Mouse (Mus musculus) spleen, adult 2 months (tissue): ENCODE measurements around the gene Ndufa1. TPM values are rescaled to one million over a fixed set of nuclear protein-coding genes. Genes with fewer than 3 reads are reported as not detected.
"Not testable (repeated sequence)": the region's sequence is repeated elsewhere in the genome, so short reads cannot be mapped to it uniquely, and the experiment has no call there.

Experiments
- DNase-seq, 2 experiments: peaks; one replicate each; pipeline versions ENCODE4 v3.0.0 to v3.0.0-alpha.2; 2012 to 2021; ENCODE audit warnings: low spot score in 2 of 2, low read depth in 1 of 2
- H3K27ac ChIP-seq: fragments of 200-500 bp; 2 replicates; pipeline ENCODE4 v1.5.1; 2012; ENCODE audit warnings: low read length, inconsistent platforms; ENCODE audit not compliant: insufficient read depth
- H3K27me3 ChIP-seq: fragments of 200-500 bp; 2 replicates; pipeline ENCODE4 v1.6.1; 2012; ENCODE audit warnings: mild to moderate bottlenecking, moderate library complexity, low read length, inconsistent platforms; ENCODE audit not compliant: control insufficient read depth, insufficient read depth
- H3K36me3 ChIP-seq: fragments of 200-500 bp; 2 replicates; pipeline ENCODE4 v1.6.1; 2012; ENCODE audit warnings: mild to moderate bottlenecking, low read length, inconsistent platforms; ENCODE audit not compliant: control insufficient read depth, insufficient read depth
- H3K4me1 ChIP-seq: fragments of 200-500 bp; 2 replicates; pipeline ENCODE4 v1.6.1; 2011; ENCODE audit warnings: inconsistent platforms; ENCODE audit not compliant: control insufficient read depth, insufficient read depth, insufficient read length
- H3K4me3 ChIP-seq: fragments of 200-500 bp; 2 replicates; pipeline ENCODE4 v1.5.1; 2011; ENCODE audit warnings: mild to moderate bottlenecking, inconsistent platforms; ENCODE audit not compliant: insufficient read depth, insufficient read length; ENCODE audit errors: extremely low read depth
- CTCF ChIP-seq: fragments of 200-500 bp; IDR thresholded peaks from 2 replicates; pipeline ENCODE4 v1.5.1; 2011; ENCODE audit warnings: mild to moderate bottlenecking, inconsistent platforms; ENCODE audit not compliant: insufficient read depth, insufficient read length, insufficient replicate concordance; ENCODE audit errors: extremely low read depth
- POLR2A ChIP-seq: fragments of 200-500 bp; IDR thresholded peaks from 2 replicates; pipeline ENCODE4 v1.6.1; 2011; ENCODE audit warnings: low read depth, low read length, inconsistent platforms
- WGBS: fragments of 180-500 bp; shearing (Covaris S2); methylation state at CpG from one replicate; pipeline ENCODE4 v1.1.7; 2018; 5-methylcytosine and 5-hydroxymethylcytosine counted together
- polyA plus RNA-seq: library from polyadenylated mRNA; depleted of rRNA; stranded (reverse); fragments of >200 nt; gene quantifications from 2 replicates; pipeline ENCODE4 v1.2.3, GENCODE M21; 2012

Gene Ndufa1
- polyA plus RNA-seq, 1 experiment: 62.4 TPM

DNA sequence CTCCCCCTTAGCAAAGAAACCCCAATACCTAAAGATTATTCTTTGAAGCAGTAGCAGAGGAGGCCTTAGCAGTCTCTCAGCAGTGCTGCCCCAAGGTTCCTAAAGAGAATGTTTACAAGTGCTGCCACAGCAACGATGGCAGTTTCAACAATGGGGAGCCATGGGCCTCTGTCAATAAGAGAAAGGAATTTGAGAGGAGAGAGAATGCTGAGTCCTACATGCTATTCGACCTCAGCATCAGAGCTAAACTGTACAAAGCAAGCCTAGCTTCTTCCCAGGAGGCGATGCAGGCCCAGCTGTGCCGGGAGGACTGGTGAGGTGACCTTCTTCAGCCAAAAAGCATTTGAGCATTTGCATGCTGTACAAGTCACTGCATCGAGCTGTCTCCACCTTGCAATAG is 22.2 kb downstream of the Ndufa1 start, which contains the start of gene Akap14:
Akap14 (minus strand) TSS at position 101 of the 400 bp plus-strand sequence.
- Histone ChIP-seq H3K4me1 (no peaks in the 10 kb centered on the region), H3K27ac (no peak within 1 kb of the TSS), H3K27me3 (no peaks in the 10 kb centered on the region), H3K4me3 (no peak within 1 kb of the TSS), H3K36me3 (no peaks in the 10 kb centered on the region)
- 74% methylated on average over 5 of the region's 5 CpGs for WGBS
- TF ChIP-seq CTCF (no peak), POLR2A (no peak)
- no peak for DNase-seq

DNA sequence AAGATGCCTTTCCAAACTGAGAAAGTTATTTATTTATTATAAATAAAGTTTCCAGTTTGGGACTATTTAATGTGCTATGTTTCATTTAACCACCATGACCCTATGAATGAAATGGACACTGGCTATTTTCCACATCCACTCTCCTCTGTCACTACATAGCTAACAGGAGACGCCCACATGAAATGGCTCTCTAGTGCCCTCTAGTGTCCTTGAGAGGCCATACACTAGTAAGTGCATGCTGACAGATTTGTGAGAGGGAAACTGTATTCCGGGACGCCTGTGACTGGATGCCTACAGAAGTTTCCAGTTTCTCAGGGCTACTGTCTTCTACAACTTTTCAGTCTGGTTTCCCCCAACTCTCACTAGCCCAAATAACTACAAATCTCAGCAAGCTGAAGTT is 23.9 kb downstream of the Ndufa1 start:
- Histone ChIP-seq H3K27me3 (no peaks in the 10 kb centered on the region), H3K36me3 (no peaks in the 10 kb centered on the region), H3K4me3 (no peak overlapping the region), H3K4me1 (no peaks in the 10 kb centered on the region), H3K27ac (no peak overlapping the region)
- WGBS: 25% methylated on average over 3 of the region's 3 CpGs
- peak in 1 of 2 experiments; percentile 13 for DNase-seq
- TF ChIP-seq CTCF (peak; percentile 13; the same call in 1 of the 2 replicates), POLR2A (no peak)

DNA sequence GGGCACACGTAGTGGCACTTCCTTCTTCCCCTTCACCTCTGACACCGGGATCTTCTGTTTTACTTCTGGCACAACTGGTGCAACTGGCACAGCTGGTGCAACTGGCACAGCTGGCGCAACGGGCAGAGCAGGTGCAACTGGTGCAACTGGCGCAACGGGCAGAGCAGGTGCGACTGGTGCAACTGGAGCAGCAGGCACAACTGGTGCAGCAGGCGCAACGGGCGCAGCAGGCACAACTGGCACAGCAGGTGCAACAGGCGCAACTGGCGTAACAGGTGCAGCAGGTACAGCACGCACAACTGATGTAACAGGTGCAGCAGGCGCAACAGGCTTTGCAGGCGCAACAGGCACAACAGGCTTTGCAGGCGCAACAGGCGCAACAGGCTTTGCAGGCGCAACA is 27.8 kb downstream of the Ndufa1 start:
- TF ChIP-seq POLR2A: no peak
- TF ChIP-seq CTCF: no peak
- no peak for DNase-seq
- Histone ChIP-seq H3K27ac (no peak overlapping the region), H3K36me3 (no peaks in the 10 kb centered on the region), H3K4me3 (no peak overlapping the region), H3K27me3 (no peaks in the 10 kb centered on the region), H3K4me1 (no peaks in the 10 kb centered on the region)
- 89% methylated on average over 18 of the region's 18 CpGs for WGBS

- 53% methylated on average over 10 of the region's 10 CpGs for WGBS
- H3K4me3 ChIP-seq: no peak overlapping the region
These were observed 29.8 kb downstream of the Ndufa1 start for GRCm38 (mm10) chrX:37161169-37161568.

GRCm38 (mm10) chrX:37157839-37158238 is 33.1 kb downstream of the Ndufa1 start:
- H3K27me3 ChIP-seq: no peaks in the 10 kb centered on the region
- TF ChIP-seq CTCF: no peak
- no peak for TF ChIP-seq POLR2A
- DNase-seq: no peak
- WGBS: 64% methylated on average over 4 of the region's 4 CpGs
- H3K4me3 ChIP-seq: no peak overlapping the region
- H3K36me3 ChIP-seq: no peaks in the 10 kb centered on the region
- no peaks in the 10 kb centered on the region for H3K4me1 ChIP-seq
- H3K27ac ChIP-seq: no peak overlapping the region

More at GRCm38 (mm10) chrX:37161169-37161568, 29.8 kb downstream of the Ndufa1 start:
- Histone ChIP-seq H3K36me3 (no peaks in the 10 kb centered on the region), H3K27me3 (no peaks in the 10 kb centered on the region), H3K4me1 (no peaks in the 10 kb centered on the region), H3K27ac (no peak overlapping the region)
- no peak for DNase-seq
- no peak for TF ChIP-seq CTCF
- TF ChIP-seq POLR2A: no peak

GRCm38 (mm10) chrX:37144954-37145353 is 46.0 kb downstream of the Ndufa1 start:
- no peaks in the 10 kb centered on the region for H3K4me1 ChIP-seq
- no peak overlapping the region for H3K4me3 ChIP-seq
- 91% methylated on average over 2 of the region's 2 CpGs for WGBS
- H3K36me3 ChIP-seq: peaks cover 2% of the 10 kb centered on the region; the same call in 1 of the 2 replicates
- H3K27me3 ChIP-seq: no peaks in the 10 kb centered on the region
- H3K27ac ChIP-seq: no peak overlapping the region
- DNase-seq: peak in 1 of 2 experiments; percentile 19
- TF ChIP-seq CTCF (no peak), POLR2A (no peak)

- H3K27ac ChIP-seq, H3K27me3 ChIP-seq, H3K4me1 ChIP-seq, H3K36me3 ChIP-seq, DNase-seq, H3K4me3 ChIP-seq: not testable (repeated sequence)
- 56% methylated on average over 2 of the region's 4 CpGs for WGBS
These were observed 46.5 kb downstream of the Ndufa1 start for GRCm38 (mm10) chrX:37144498-37144897.
